Mouse (Mus musculus) large intestine, adult 2 months (tissue): ENCODE measurements around the gene Gm49361. TPM values are rescaled to one million over a fixed set of nuclear protein-coding genes. Genes with fewer than 3 reads are reported as not detected.
A peak's percentile ranks its signal among the peaks of the same experiment; 100 is the strongest.
"Not testable (repeated sequence)": the region's sequence is repeated elsewhere in the genome, so short reads cannot be mapped to it uniquely, and the experiment has no call there.

Source experiments
- DNase-seq: peaks from one replicate; pipeline ENCODE4 v3.0.0-alpha.2; 2012; ENCODE audit warnings: low read depth, low spot score
- WGBS: fragments of 180-500 bp; shearing (Covaris S2); methylation state at CpG from one replicate; pipeline ENCODE4 v1.1.7; 2018; 5-methylcytosine and 5-hydroxymethylcytosine counted together
- polyA plus RNA-seq: library from polyadenylated mRNA; depleted of rRNA; stranded (reverse); fragments of >200 nt; gene quantifications from 2 replicates; pipeline ENCODE4 v1.2.3, GENCODE M21; 2012; rRNA removed

Gm49361 gene
- not detected in 2 replicates for polyA plus RNA-seq

GRCm38 (mm10) chr14:57746001-57746771 is at the start of gene Gm49361:
Gene Gm49361 (minus strand): TSS chr14:57746103.
- under 1% methylated on average over 56 of the region's 68 CpGs for WGBS
- DNase-seq = peak; percentile 61

- DNase-seq = no peak
- 61% methylated on average over 4 of the region's 4 CpGs for WGBS
These were observed 45.3 kb upstream of the Gm49361 start for GRCm38 (mm10) chr14:57791171-57791570.

- no peak for DNase-seq
- 91% methylated on average over 9 of the region's 9 CpGs for WGBS
These were observed 43.9 kb upstream of the Gm49361 start for GRCm38 (mm10) chr14:57789759-57790158.

GRCm38 (mm10) chr14:57789311-57789710 is 43.4 kb upstream of the Gm49361 start:
- DNase-seq = no peak
- WGBS = 71% methylated on average over 2 of the region's 2 CpGs

GRCm38 (mm10) chr14:57787406-57787805 is 41.5 kb upstream of the Gm49361 start:
- 59% methylated on average over 4 of the region's 4 CpGs for WGBS
- DNase-seq = no peak

- WGBS = 71% methylated on average over 6 of the region's 6 CpGs
- DNase-seq = no peak
These were observed 26.4 kb upstream of the Gm49361 start for GRCm38 (mm10) chr14:57772157-57772815.

- DNase-seq = no peak
- 81% methylated on average over 5 of the region's 5 CpGs for WGBS
These were observed 23.2 kb upstream of the Gm49361 start for GRCm38 (mm10) chr14:57769102-57769501.

GRCm38 (mm10) chr14:57760447-57761412 is 14.8 kb upstream of the Gm49361 start:
- DNase-seq = no peak
- WGBS = 73% methylated on average over 10 of the region's 10 CpGs

- WGBS = 88% methylated on average over 4 of the region's 4 CpGs
- no peak for DNase-seq
These were observed 12.3 kb upstream of the Gm49361 start, which contains the start of gene Lats2 for GRCm38 (mm10) chr14:57758237-57758636. Gene Lats2 (minus strand): TSS chr14:57758388.

- WGBS = 46% methylated on average over 4 of the region's 4 CpGs
- no peak for DNase-seq
These were observed 10.2 kb upstream of the Gm49361 start for GRCm38 (mm10) chr14:57756094-57756493.

- WGBS = 94% methylated on average over 2 of the region's 2 CpGs
- DNase-seq = no peak
These were observed 9.8 kb upstream of the Gm49361 start for GRCm38 (mm10) chr14:57755661-57756060.

- 61% methylated on average over 9 of the region's 9 CpGs for WGBS
- DNase-seq = no peak
These were observed 7.6 kb upstream of the Gm49361 start for GRCm38 (mm10) chr14:57753351-57753992.

- DNase-seq = not testable (repeated sequence)
These were observed 5.1 kb upstream of the Gm49361 start for GRCm38 (mm10) chr14:57751006-57751405.

GRCm38 (mm10) chr14:57749501-57749900 is 3.6 kb upstream of the Gm49361 start:
- DNase-seq = no peak
- 62% methylated on average over 2 of the region's 2 CpGs for WGBS

- under 1% methylated on average over 99 of the region's 103 CpGs for WGBS
- DNase-seq = no peak
These were observed 473 bp downstream of the Gm49361 start for GRCm38 (mm10) chr14:57745291-57745969.

GRCm38 (mm10) chr14:57744547-57744946 is 1.4 kb downstream of the Gm49361 start:
- 1% methylated on average over 8 of the region's 8 CpGs for WGBS

GRCm38 (mm10) chr14:57740651-57741050 is 5.3 kb downstream of the Gm49361 start:
- DNase-seq = no peak
- 70% methylated on average over 8 of the region's 8 CpGs for WGBS

More at GRCm38 (mm10) chr14:57744547-57744946, 1.4 kb downstream of the Gm49361 start:
- DNase-seq = peak; percentile 32

GRCm38 (mm10) chr14:57737089-57737488 is 8.8 kb downstream of the Gm49361 start:
- no peak for DNase-seq

- DNase-seq = no peak
- WGBS = 57% methylated on average over 4 of the region's 4 CpGs
These were observed 9.8 kb downstream of the Gm49361 start for GRCm38 (mm10) chr14:57736141-57736540.
